In genomic region chr10:70640075-70640737, GRCm38 (mm10) we compare ENCODE assay signal across 12 mouse cellular contexts. TPM values are rescaled to one million over a fixed set of nuclear protein-coding genes. Genes with fewer than 3 reads are reported as not detected.
DNase-seq lines count a peak whose midpoint lies in the region; ATAC-seq and TF ChIP-seq lines count a peak whose summit lies in the region.
"Had no signal": no experiment of that assay in that cellular context is flagged by ENCODE, and none has a peak within 500 bp of the region (broad histone marks: within the 10 kb centered on the region; RNA-seq: fewer than 3 reads in every experiment).

No protein-coding gene starts in this region.

- no peak for ATAC-seq in kidney, postnatal 0 days (replicated peaks; ENCODE audit: low FRiP score, low read depth)
- peak; percentile 64 for ATAC-seq in forebrain, embryonic 16.5 days
- peak; percentile 74 for ATAC-seq in limb, embryonic 13.5 days (ENCODE audit: low FRiP score, low read depth)
- ATAC-seq in neural tube, embryonic 15.5 days (ENCODE audit: low FRiP score): peak; percentile 87

- no peaks in the 10 kb centered on the region for H3K9me3 ChIP-seq in kidney, postnatal 0 days (replicated peaks; ENCODE audit: low read length)
- no peaks in the 10 kb centered on the region for H3K9me3 ChIP-seq in forebrain, embryonic 16.5 days (ENCODE audit: control insufficient read depth, low read length)
- H3K9me3 ChIP-seq in limb, embryonic 13.5 days: no peaks in the 10 kb centered on the region
- H3K9me3 ChIP-seq in neural tube, embryonic 15.5 days (replicated peaks): no peaks in the 10 kb centered on the region
- H3K9me3 ChIP-seq: liver, embryonic 15.5 days had no signal

- TF ChIP-seq CTCF in kidney, postnatal 0 days (IDR thresholded peaks at IDR 0.05; ENCODE audit: low read depth): no peak

- no peaks in the 10 kb centered on the region for H3K27me3 ChIP-seq in kidney, postnatal 0 days (ENCODE audit: insufficient read depth, low read length)
- no peaks in the 10 kb centered on the region for H3K27me3 ChIP-seq in forebrain, embryonic 16.5 days (replicated peaks; ENCODE audit: control insufficient read depth, insufficient read depth, low read length)
- H3K27me3 ChIP-seq in limb, embryonic 13.5 days: no peaks in the 10 kb centered on the region
- no peaks in the 10 kb centered on the region for H3K27me3 ChIP-seq in neural tube, embryonic 15.5 days (replicated peaks)
- H3K27me3 ChIP-seq: liver, embryonic 15.5 days; megakaryocyte, embryonic 14.5 days had no signal

- no peak overlapping the region for H3K4me3 ChIP-seq in kidney, postnatal 0 days (replicated peaks; ENCODE audit: low read depth, low read length)
- no peak overlapping the region for H3K4me3 ChIP-seq in forebrain, embryonic 16.5 days (replicated peaks; ENCODE audit: low read length)
- no peak overlapping the region for H3K4me3 ChIP-seq in limb, embryonic 13.5 days
- no peak overlapping the region for H3K4me3 ChIP-seq in neural tube, embryonic 15.5 days (replicated peaks)
- H3K4me3 ChIP-seq: liver, embryonic 15.5 days; megakaryocyte, embryonic 14.5 days had no signal

- WGBS in kidney, postnatal 0 days: 52% methylated on average over 17 of the region's 17 CpGs
- WGBS in forebrain, embryonic 16.5 days: 22% methylated on average over 17 of the region's 17 CpGs
- 45% methylated on average over 17 of the region's 17 CpGs for WGBS in limb, embryonic 13.5 days
- WGBS in neural tube, embryonic 15.5 days: 20% methylated on average over 17 of the region's 17 CpGs

- 0 out of 2 replicates have a peak, but pooled peaks cover 2% of the 10 kb centered on the region for H3K4me1 ChIP-seq in kidney, postnatal 0 days (replicated peaks; ENCODE audit: insufficient read depth, low read length)
- peaks cover 19% of the 10 kb centered on the region for H3K4me1 ChIP-seq in forebrain, embryonic 16.5 days (replicated peaks; ENCODE audit: control insufficient read depth, insufficient read depth, low read length)
- H3K4me1 ChIP-seq in limb, embryonic 13.5 days: peaks cover 13% of the 10 kb centered on the region
- H3K4me1 ChIP-seq in neural tube, embryonic 15.5 days: peaks cover 23% of the 10 kb centered on the region
- H3K4me1 ChIP-seq: liver, embryonic 15.5 days; megakaryocyte, embryonic 14.5 days had no signal

- H3K27ac ChIP-seq in kidney, postnatal 0 days: no peak overlapping the region
- H3K27ac ChIP-seq in forebrain, embryonic 16.5 days (ENCODE audit: low read length): no peak overlapping the region
- peak overlapping the region; percentile 52; the same call in 1 of the 2 replicates for H3K27ac ChIP-seq in limb, embryonic 13.5 days
- H3K27ac ChIP-seq in neural tube, embryonic 15.5 days (replicated peaks): peak overlapping the region; percentile 74
- H3K27ac ChIP-seq: liver, embryonic 15.5 days had no signal

- peak; percentile 14 for DNase-seq in kidney, postnatal 0 days (ENCODE audit: low spot score)
- no peak for DNase-seq in kidney, adult 9 months
- no peak for DNase-seq in right cerebral cortex, postnatal 25 days
- DNase-seq in B cell, adult 2 months: no peak
- DNase-seq in lung, postnatal 14 days: no peak
- DNase-seq: gastrocnemius, postnatal 10 days; heart, postnatal 10 days had no signal

- H3K4me2 ChIP-seq in kidney, postnatal 0 days (ENCODE audit: low read length): no peak overlapping the region
- H3K4me2 ChIP-seq in forebrain, embryonic 16.5 days (ENCODE audit: low read length): no peak overlapping the region
- H3K4me2 ChIP-seq in limb, embryonic 13.5 days (replicated peaks): peak overlapping the region; percentile 31
- peak overlapping the region; percentile 11 for H3K4me2 ChIP-seq in neural tube, embryonic 15.5 days
- H3K4me2 ChIP-seq: liver, embryonic 15.5 days had no signal

- no peaks in the 10 kb centered on the region for H3K36me3 ChIP-seq in kidney, postnatal 0 days (ENCODE audit: insufficient read depth, low read length)
- H3K36me3 ChIP-seq in forebrain, embryonic 16.5 days (ENCODE audit: control insufficient read depth, insufficient read depth): no peaks in the 10 kb centered on the region
- no peaks in the 10 kb centered on the region for H3K36me3 ChIP-seq in limb, embryonic 13.5 days
- no peaks in the 10 kb centered on the region for H3K36me3 ChIP-seq in neural tube, embryonic 15.5 days
- H3K36me3 ChIP-seq: liver, embryonic 15.5 days had no signal

- no peak overlapping the region for H3K9ac ChIP-seq in kidney, postnatal 0 days (ENCODE audit: low read depth, low read length)
- H3K9ac ChIP-seq in forebrain, embryonic 16.5 days (replicated peaks; ENCODE audit: low read depth, low read length): no peak overlapping the region
- no peak overlapping the region for H3K9ac ChIP-seq in limb, embryonic 13.5 days
- H3K9ac ChIP-seq in neural tube, embryonic 15.5 days (replicated peaks): no peak overlapping the region
- H3K9ac ChIP-seq: liver, embryonic 15.5 days had no signal

RNA-seq across cellular contexts. Expression of gene Phyhipl, which starts 15.6 kb away (rescaled TPM):
- polyA plus RNA-seq in kidney, postnatal 0 days (2015; fragmentation: Nextera tagmentation; extraction: Ambion mirVana): 35.0 and 35.3 TPM in 2 replicates
- 137 and 168 TPM in 2 replicates for polyA plus RNA-seq in forebrain, embryonic 16.5 days (2015; fragmentation: Nextera tagmentation; extraction: Ambion mirVana)
- 3.7 and 4.2 TPM in 2 replicates for polyA plus RNA-seq in limb, embryonic 13.5 days (2015; fragmentation: Nextera tagmentation; extraction: Ambion mirVana)
- 279 and 335 TPM in 2 replicates for polyA plus RNA-seq in neural tube, embryonic 15.5 days (2015; fragmentation: Nextera tagmentation; extraction: Ambion mirVana)

Comparison
In these comparisons a context has a peak if more than half of its experiments do, and no peak if none do; other contexts are left out.
1. H3K27ac ChIP-seq: peak in limb, embryonic 13.5 days (single experiment) and neural tube, embryonic 15.5 days (single experiment); none in kidney, postnatal 0 days (single experiment) and forebrain, embryonic 16.5 days (single experiment).
2. H3K4me2 ChIP-seq: peak in limb, embryonic 13.5 days (single experiment) and neural tube, embryonic 15.5 days (single experiment); none in kidney, postnatal 0 days (single experiment) and forebrain, embryonic 16.5 days (single experiment).